Mouse (Mus musculus): ENCODE data around the gene Rhbdd1. TPM values are rescaled to one million over a fixed set of nuclear protein-coding genes. Genes with fewer than 3 reads are reported as not detected.

The Rhbdd1 gene
- polyA plus RNA-seq, 1 experiment from 2014 or later = 11.2 TPM

Small RNA genes lying within 50 kb of the gene (microRNA-seq; reads per million reads assigned to microRNA genes)
- not detected for gene Gm22112

Other genes with a start within 250 kb of the Rhbdd1 start
- 13.1 and 15.0 TPM in 2 replicates for gene Gm9747, start 83.3 kb upstream of the Rhbdd1 start, polyA plus RNA-seq (2015; fragmentation: Nextera tagmentation; extraction: Ambion mirVana)
- 4.2 and 4.3 TPM in 2 replicates for gene Irs1, start 25.0 kb upstream of the Rhbdd1 start, polyA plus RNA-seq (2015; fragmentation: Nextera tagmentation; extraction: Ambion mirVana)